Mouse (Mus musculus): Measurements from ENCODE around the gene Rab34.

Gene Rab34

DNA sequence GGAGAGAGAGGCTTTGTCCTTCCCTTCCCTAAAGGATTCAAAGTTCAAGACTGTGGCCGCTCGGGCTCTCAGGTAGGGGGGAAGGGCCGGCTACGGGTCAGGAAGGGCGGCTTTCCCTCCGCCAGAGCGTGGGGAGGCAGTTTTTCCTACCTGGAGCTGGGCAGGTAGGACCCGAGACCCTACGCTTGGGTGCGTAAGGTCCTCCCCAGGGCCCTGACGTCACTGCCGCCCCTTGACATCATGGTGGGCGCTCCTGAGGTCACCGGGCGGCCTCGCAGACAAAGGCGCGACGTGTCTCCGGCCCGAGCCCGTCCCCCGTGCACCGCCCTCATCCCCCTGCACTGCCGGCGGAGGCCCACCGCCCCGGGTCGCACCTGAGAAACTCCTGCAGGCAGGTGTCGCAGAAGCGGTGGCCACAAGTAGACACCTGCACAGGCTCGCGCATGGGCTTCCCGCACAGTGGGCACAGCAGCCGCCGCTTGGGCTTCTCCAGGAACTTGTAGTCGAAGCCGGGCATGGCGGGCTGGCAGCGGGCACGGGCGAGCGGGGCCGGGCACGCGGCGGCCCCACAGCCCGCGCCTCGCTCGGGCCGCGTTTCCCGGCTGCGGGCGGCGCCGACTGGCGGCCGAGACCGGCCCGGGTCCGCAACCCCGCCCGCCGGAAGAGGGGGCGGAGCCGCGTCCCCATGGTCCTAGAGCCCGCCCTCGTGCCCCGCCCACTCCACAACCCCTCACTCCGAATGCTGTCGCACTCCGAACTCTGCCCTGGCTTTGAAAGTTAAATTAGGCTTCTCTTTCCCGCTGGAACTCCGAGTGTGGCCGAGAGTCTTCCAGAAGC is 23.1 kb upstream of the Rab34 start, which contains the start of gene Traf4:
TSS of gene Traf4 (minus strand) at position 666 of the 837 bp plus-strand sequence.
- DNase-seq: peak; percentile 82 to 90

- peak in 1 of 2 experiments; percentile 68 for DNase-seq
Measured at GRCm38 (mm10) chr11:78165761-78166109, 22.5 kb upstream of the Rab34 start.

GRCm38 (mm10) chr11:78166161-78166560 is 22.1 kb upstream of the Rab34 start:
- DNase-seq: no peak

DNA sequence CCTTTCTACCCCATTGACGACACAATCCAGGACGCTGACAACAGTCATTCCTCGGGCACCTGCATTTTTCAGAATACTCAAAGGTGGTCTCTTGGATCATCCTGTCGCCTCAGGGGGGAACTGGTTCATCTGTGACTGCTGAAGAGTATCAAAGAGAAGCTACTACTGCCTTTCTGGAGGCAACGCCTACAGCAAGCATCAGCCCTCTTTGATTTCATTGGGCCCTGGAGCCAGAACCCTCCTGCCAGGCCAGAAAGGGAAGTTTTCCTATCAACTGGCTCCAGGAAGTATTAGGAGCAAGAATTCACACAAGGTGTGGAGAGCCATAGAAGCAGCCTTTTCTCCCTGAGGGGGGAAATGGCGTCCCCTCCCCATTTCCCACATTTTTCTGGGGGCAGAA is 21.6 kb upstream of the Rab34 start:
- no peak for DNase-seq

DNA sequence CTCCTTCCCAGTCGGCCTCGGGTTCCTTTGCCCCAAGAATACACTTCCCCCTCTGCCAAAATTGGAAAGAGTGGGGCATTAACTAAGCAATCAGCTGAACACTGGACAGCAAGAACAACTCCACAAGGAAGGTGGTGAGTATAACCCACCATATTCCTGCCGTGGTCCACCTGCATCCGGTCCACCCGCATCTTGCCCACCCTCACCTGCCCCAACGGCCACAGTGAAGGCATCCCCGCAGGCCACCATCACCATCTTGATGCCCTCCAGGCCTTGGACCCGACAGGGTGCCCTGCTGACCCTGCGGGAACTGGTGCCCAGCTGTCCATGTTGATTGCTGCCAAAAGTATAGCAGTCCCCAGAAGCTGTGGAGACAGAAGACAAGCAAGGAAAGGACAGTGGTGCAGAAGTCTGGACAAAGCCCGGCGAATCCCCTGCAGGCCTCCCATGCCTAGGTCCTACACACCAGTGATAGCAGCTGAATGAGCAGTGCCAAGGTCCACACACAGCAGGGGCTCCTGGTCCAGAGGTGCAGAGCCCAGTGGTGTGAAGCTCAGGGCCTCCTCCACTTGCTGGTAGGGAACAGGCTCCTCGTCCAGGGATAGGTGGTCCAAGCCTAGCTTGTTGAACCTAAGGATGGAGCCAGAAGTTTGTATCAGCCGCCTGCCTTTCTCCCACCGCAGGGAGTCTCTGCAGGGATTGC is 20.8 kb upstream of the Rab34 start:
- DNase-seq: no peak

DNA sequence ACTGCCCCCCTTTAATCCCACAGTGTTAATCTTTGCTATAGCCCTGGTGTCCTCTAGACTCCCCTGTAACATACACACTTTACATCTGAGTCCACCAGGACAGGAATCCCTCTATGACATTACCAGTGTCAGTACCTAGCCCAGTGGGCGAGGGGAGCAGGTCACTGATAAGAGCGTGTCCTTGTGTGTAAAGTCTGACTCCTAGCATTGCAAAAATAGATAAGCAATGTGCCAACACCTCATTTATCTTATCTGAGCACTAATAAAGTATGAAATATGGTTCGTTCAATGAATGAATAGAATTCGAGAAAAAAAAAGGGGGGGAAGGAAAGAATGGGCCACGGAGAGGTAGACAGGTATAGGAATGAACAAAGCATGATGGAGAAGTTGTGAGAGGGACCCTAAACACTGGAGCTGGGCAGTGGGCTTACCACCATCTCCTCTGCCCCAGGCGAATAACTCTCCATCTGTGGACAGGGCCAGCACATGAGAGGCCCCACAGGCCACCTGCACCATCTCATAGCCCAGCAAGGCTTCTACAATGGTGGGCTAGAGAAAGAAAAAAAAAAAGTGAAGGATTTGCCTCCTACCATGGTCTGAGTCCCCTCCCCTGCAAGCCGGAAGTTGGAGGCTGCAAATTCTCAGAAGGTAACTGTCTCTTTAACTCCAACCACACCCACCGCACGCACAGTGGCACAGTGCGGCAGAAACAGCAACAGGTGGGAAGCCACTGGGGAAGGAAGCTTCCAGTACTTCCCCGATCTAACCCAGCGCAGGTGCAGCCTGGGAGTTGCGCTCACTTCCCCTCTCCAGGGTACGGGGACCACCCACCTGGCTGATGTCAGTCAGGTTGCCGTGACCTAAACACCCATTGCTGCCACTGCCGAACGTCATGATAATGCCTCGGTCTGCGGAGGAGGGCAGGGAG is 19.4 kb upstream of the Rab34 start:
- no peak for DNase-seq

DNA sequence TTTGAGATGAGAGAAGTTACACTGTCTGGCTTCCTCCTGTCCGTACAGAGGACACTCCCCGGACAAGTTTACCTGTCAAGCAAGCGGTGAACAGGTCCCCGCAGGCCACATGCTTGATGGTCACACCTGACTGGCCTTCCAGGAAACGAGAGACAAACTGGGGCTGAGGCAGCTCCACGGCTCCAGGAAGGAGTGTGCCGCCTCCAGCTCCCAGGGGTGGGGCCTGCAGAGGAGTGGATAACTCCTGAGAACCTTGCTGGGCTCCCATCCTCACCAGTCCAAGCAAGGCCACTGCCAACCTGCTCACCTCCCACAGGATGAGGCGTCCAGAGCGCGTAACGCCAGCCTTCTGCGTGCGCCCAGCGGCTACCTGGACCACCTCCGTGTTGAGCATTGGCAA is 17.9 kb upstream of the Rab34 start:
- no peak for DNase-seq

- no peak for DNase-seq
Measured at GRCm38 (mm10) chr11:78171328-78171727, 16.9 kb upstream of the Rab34 start.

DNA sequence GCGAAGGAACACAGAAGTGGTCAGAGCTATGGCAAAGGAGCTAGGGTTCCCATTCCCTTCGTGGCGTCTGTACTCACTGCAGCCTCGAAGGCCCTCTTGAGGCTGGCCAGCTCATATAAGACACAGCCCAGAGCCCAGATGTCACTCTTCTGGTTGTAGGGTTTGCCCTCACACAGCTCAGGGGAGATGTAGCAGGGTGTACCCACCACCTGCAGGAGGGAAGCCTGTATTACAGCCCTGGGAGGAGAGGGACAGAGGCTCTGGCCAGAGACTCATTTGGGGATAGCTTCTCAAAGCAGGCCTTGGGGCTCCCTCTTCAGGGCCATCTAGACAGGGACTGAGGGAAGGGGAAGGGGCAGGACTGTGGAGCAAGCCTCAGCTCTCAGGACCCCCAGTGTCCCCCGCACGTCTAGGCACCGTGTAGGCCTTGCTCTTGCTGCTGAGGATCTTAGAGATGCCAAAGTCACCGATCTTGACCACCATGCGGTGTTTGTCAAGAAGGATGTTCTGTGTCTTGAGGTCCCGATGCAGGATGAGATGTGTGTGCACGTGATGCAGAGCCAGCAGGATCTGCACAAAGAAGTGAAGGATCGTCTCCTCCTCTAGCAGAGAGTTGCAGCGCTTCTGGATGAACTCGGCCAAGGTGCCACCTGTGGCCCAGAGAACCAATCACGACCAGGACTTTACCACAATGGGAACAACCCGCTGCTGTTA is 16.0 kb upstream of the Rab34 start:
- no peak for DNase-seq

DNA sequence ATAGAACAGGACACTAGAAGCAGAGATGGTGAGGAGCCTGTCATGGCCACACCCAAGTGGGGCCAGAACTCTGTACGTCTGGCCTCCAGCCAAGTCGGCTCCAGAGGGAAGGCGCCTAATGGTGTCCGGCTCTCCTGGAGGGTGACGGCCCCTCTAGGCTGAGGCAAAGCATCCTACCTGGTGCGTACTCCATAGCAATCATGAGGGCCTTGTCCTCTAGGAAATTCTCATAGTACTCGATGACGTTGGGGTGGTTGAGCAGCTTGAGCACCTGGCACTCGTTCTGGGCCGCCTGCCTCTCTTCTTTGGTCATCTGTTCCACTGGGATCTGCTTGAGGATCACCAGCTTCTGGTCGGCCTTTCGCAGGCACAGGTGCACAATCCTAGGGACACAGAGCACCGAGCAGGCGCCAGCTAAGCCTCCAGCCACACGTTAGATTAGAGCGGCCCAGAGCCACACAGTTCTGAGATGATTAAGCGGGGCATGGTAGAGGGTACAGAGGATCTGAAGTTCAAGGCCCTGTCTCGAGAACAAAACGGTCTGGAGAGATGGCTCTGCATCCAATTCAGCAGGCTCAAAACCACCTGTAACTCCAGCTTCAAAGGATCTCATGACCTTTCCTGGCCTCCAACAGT is 15.4 kb upstream of the Rab34 start:
- DNase-seq: no peak

- no peak for DNase-seq
Measured at GRCm38 (mm10) chr11:78174506-78174905, 13.7 kb upstream of the Rab34 start.

- no peak for DNase-seq
Measured at GRCm38 (mm10) chr11:78175771-78176401, 12.3 kb upstream of the Rab34 start.

GRCm38 (mm10) chr11:78176402-78176862 is 11.8 kb upstream of the Rab34 start, which contains the start of the genes Nek8 and Tlcd1:
Nek8 (minus strand) TSS chr11:78176675.
Tlcd1 (plus strand) TSS chr11:78176711.
- peak; percentile 77 to 86 for DNase-seq

DNA sequence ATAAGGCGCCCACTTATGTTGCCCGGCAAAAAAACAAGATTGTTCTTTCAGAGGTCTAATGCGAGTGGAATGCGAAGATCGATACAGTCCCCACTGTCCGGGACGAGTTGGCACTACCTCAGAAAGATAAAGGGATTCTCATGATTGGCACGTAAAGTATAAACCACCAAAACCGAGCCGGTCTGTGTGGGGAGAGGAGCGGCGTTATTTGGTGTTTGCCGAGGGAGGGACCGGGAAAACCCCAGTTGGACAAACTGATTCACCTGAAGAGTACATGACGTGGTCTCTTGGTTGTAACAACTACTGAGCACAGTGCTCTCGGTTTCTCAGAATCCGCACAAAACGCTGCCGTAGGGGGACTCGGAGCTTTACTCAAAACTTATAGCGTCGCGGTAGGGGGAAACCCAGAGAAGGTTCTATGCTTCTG is 11.3 kb upstream of the Rab34 start:
- no peak for DNase-seq

GRCm38 (mm10) chr11:78177437-78177836 is 10.8 kb upstream of the Rab34 start:
- DNase-seq: no peak

DNA sequence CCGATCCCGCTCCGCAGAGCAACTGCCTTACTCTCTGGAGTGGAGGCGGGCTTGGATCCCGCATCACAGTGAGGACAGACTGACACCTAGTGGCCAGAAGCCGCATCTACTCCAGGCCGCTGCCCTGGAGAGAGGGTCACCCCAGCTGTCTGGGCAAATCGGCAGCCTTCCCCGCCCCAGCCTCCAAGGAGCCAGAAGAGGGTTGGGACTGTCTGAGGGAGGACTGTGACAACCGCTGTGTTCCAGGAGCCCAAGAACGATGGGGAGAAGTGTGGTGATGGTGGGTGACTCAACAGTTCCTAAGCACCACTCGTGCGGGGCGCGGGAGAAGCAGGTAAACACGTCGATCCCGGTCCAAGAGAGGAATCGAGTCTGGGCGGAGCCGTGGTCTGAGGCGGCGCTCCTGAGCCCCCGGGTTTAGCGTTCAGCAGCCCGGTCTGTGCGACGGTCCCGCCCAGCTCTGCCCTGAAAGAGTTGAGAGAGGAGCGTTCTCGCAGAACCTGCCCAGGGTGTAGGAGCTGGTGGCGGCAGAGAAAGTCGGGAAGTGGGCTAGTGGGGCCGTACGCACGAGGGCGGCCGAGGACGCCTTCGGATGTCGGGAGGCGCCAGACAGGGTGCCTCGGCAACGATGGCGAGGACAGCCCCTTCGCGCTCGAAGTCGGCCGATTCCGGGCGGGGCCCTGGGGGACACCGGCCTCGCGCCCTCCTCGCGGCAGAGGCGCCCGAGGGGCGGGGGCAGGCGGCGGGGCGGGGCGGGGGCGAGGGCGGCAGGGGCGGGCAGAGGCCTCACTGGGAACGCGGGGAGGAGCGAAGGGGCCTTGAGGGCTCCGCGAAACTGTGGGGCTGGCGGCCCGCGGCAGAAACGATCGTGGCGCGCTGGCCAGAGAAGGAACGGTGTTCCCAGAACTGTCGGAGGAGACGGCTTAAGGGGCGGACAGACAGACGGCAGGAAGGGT is 10.0 kb upstream of the Rab34 start:
- peak; percentile 93 to 94 for DNase-seq

DNA sequence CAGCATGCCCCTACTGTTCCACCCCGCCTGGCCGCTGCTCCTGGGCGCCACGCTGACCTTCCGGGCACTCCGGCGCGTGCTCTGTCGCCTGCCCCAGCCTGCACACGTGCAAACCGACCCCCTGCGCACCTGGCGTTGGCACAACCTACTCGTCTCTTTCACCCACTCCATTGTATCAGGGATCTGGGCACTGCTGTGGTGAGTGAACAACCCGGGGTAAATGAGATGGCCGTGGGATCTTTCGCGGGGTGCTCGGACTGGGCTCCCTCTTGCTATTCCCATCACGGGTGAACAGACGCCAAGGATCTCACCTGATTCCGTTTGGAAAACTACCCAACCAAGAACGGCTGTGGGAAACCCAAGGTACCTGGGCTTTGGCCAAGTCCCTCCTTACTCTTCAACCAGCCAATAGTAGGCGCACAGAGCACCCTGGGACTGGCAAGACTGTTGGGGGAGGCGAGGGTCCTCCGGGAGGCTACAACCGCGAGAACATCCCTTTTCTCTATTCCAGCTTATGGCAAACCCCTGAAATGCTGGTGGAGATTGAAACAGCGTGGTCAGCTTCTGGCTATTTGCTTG is 9.3 kb upstream of the Rab34 start:
- DNase-seq: peak; percentile 59 to 70

DNA sequence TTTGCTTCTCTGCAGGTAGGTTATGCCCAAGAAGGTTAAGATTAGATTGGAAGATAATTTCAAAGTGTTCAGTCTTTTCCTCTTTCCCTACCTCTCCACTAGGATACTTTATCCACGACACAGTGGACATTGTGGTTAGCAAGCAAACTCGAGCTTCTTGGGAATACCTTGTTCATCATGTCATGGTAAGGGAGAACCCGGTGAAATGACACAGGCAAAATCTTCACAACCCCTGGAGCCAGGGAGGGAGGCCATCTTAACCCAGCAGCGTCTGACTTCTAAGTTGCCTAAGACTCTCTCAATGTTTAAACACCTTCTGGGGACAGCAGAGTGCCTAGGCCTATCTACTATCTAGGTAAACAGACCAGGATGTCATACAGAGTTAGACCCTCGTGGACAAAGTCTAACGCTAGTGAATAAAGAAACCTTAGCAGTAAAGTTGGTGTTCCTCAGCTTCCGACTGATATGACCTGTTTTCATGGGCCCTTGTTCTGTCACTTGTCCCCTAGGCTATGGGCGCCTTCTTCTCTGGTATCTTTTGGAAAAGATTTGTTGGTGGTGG is 8.7 kb upstream of the Rab34 start:
- DNase-seq: no peak
